9 mouse cellular contexts compared by ENCODE assay signal in the genomic region with DNA sequence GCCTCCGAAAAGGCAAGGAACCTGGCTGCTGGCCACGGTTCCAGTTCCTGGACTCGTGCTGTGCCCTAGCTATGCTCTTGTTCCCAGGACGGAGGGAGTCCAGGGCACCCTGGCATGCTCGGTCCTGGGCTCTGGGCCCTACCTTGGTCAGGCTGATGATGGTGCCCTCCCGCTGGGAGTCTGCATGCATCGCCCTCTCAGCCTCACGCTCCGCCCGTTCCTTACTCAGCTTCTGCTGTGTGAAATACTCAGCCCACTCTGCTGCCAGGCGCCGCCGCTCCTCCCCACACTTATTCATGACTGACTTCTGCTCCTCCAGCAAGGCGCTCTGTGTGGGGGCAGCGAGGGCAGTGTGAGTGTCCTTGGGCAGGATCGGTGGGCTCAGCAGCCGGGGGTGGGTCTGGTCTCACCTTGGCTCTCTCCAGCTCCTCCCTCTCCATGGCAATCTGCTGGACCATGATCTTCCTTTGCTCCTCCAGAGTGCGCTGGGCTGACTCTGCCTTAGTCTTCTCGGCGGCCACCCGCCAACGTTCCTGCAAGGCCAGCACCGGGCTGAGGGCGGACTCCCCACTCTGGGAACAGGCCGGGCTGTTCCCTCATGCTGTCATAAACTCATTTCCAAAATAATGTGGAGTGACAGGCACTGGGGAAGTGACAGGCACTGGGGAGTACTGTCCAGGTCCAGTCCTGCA. TPM values are rescaled to one million over a fixed set of nuclear protein-coding genes. Genes with fewer than 3 reads are reported as not detected.
DNase-seq lines count a peak whose midpoint lies in the region; ATAC-seq and TF ChIP-seq lines count a peak whose summit lies in the region.
"Had no signal": no experiment of that assay in that cellular context is flagged by ENCODE, and none has a peak within 500 bp of the region (broad histone marks: within the 10 kb centered on the region; RNA-seq: fewer than 3 reads in every experiment).

No protein-coding gene starts in this region.

- peaks cover 10% of the 10 kb centered on the region for H3K4me1 ChIP-seq in hindbrain, embryonic 13.5 days (replicated peaks)
- no peaks in the 10 kb centered on the region; the same call in 1 of the 2 replicates for H3K4me1 ChIP-seq in hindbrain, embryonic 12.5 days
- H3K4me1 ChIP-seq in bone marrow macrophage, adult 2 months (ENCODE audit: control insufficient read depth, insufficient read depth, low read length), result peaks cover 38% of the 10 kb centered on the region

- no peak for TF ChIP-seq CTCF in bone marrow macrophage, adult 2 months (IDR thresholded peaks at IDR 0.05; ENCODE audit: low read depth, low read length)
- TF ChIP-seq CTCF in left cerebral cortex, adult 2 months (IDR thresholded peaks at IDR 0.05), result no peak

- no peaks in the 10 kb centered on the region for H3K9me3 ChIP-seq in hindbrain, embryonic 13.5 days
- no peaks in the 10 kb centered on the region for H3K9me3 ChIP-seq in hindbrain, embryonic 12.5 days (replicated peaks)

- H3K36me3 ChIP-seq in hindbrain, embryonic 13.5 days, result peaks cover 100% of the 10 kb centered on the region
- peaks cover 98% of the 10 kb centered on the region for H3K36me3 ChIP-seq in hindbrain, embryonic 12.5 days

- H3K4me3 ChIP-seq in hindbrain, embryonic 13.5 days, result no peak overlapping the region
- no peak overlapping the region for H3K4me3 ChIP-seq in hindbrain, embryonic 12.5 days
- H3K4me3 ChIP-seq in bone marrow macrophage, adult 2 months (ENCODE audit: insufficient read depth, low read length), result peak overlapping the region; percentile 24; the same call in 1 of the 2 replicates
- no peak overlapping the region for H3K4me3 ChIP-seq in left cerebral cortex, adult 2 months

- TF ChIP-seq POLR2A in bone marrow macrophage, adult 2 months (IDR thresholded peaks at IDR 0.05; ENCODE audit: borderline replicate concordance, low read depth, low read length), result no peak

- intact Hi-C loops in left cerebral cortex, adult 2 months (cut with DNase I), result loop anchor here (2.0 kb wide), 1 partner anchor 20 kb away; no protein-coding TSS in a partner anchor

- WGBS in hindbrain, embryonic 13.5 days, result 76% methylated on average over 25 of the region's 25 CpGs
- 73% methylated on average over 25 of the region's 25 CpGs for WGBS in hindbrain, embryonic 12.5 days

- no peaks in the 10 kb centered on the region for H3K27me3 ChIP-seq in hindbrain, embryonic 13.5 days
- no peaks in the 10 kb centered on the region for H3K27me3 ChIP-seq in hindbrain, embryonic 12.5 days

- peak; percentile 79 to 81 for DNase-seq in frontal cortex, postnatal 36 days (ENCODE audit: low spot score in 2 of 2)
- DNase-seq in left cerebral cortex, adult 2 months (ENCODE audit: extremely low spot score in 1 of 2, low spot score in 2 of 2), result peak; percentile 70 to 75
- DNase-seq in right cerebral cortex, postnatal 36 days (ENCODE audit: low spot score in 2 of 2), result peak; percentile 76 to 78
- no peak for DNase-seq in spleen, postnatal 4 days (ENCODE audit: low spot score in 2 of 2)
- DNase-seq in retina, postnatal 1 day, result no peak

- no peak overlapping the region for H3K4me2 ChIP-seq in hindbrain, embryonic 13.5 days
- no peak overlapping the region for H3K4me2 ChIP-seq in hindbrain, embryonic 12.5 days (replicated peaks)

- H3K9ac ChIP-seq in hindbrain, embryonic 13.5 days, result no peak overlapping the region
- no peak overlapping the region for H3K9ac ChIP-seq in hindbrain, embryonic 12.5 days
- H3K9ac ChIP-seq: liver, embryonic 14.5 days had no signal

- ATAC-seq in hindbrain, embryonic 13.5 days (ENCODE audit: low FRiP score), result no peak
- ATAC-seq in hindbrain, embryonic 12.5 days (ENCODE audit: low FRiP score), result no peak

- peak overlapping the region; percentile 48; the same call in 1 of the 2 replicates for H3K27ac ChIP-seq in hindbrain, embryonic 13.5 days
- H3K27ac ChIP-seq in hindbrain, embryonic 12.5 days, result no peak overlapping the region
- peak overlapping the region; percentile 43 for H3K27ac ChIP-seq in bone marrow macrophage, adult 2 months (ENCODE audit: insufficient read depth, low read depth, low read length)
- peak overlapping the region; percentile 84 for H3K27ac ChIP-seq in left cerebral cortex, adult 2 months
- H3K27ac ChIP-seq: liver, embryonic 14.5 days had no signal

RNA-seq across cellular contexts. Expression of a gene that starts 7.8 kb away (rescaled TPM):
- 76.4 and 78.2 TPM in 2 replicates for polyA plus RNA-seq in hindbrain, embryonic 13.5 days (2015; fragmentation: Nextera tagmentation; extraction: Ambion mirVana)
- 72.7 and 77.8 TPM in 2 replicates for polyA plus RNA-seq in hindbrain, embryonic 12.5 days (2016; fragmentation: Nextera tagmentation; extraction: Ambion mirVana)
- polyA plus RNA-seq in bone marrow macrophage, adult 2 months (2012; ENCODE audit: insufficient read depth, insufficient read length, missing spikeins), result 19.2 and 31.8 TPM in 2 replicates
- 10 to 100 TPM; 59.4 to 66.8 TPM for total RNA-seq in left cerebral cortex, adult 2 months (2021)

RNA-seq across cellular contexts. Expression of a gene that starts 15.5 kb away (rescaled TPM):
- 1.9 and 2.3 TPM in 2 replicates for polyA plus RNA-seq in hindbrain, embryonic 13.5 days (2015; fragmentation: Nextera tagmentation; extraction: Ambion mirVana)
- polyA plus RNA-seq in hindbrain, embryonic 12.5 days (2016; fragmentation: Nextera tagmentation; extraction: Ambion mirVana), result 2.2 and 2.3 TPM in 2 replicates
- polyA plus RNA-seq in bone marrow macrophage, adult 2 months (2012; ENCODE audit: insufficient read depth, insufficient read length, missing spikeins), result 22.4 and 23.4 TPM in 2 replicates
- 1 to 10 TPM; 7.6 to 9.1 TPM for total RNA-seq in left cerebral cortex, adult 2 months (2021)

RNA-seq across cellular contexts. Expression of a gene that starts 19.4 kb away (rescaled TPM):
- 3.9 and 4.5 TPM in 2 replicates for polyA plus RNA-seq in hindbrain, embryonic 13.5 days (2015; fragmentation: Nextera tagmentation; extraction: Ambion mirVana)
- polyA plus RNA-seq in hindbrain, embryonic 12.5 days (2016; fragmentation: Nextera tagmentation; extraction: Ambion mirVana), result 4.4 and 5.3 TPM in 2 replicates
- polyA plus RNA-seq in bone marrow macrophage, adult 2 months (2012; ENCODE audit: insufficient read depth, insufficient read length, missing spikeins), result 32.1 and 38.5 TPM in 2 replicates
- 1 to 10 TPM; 5.2 to 8.0 TPM for total RNA-seq in left cerebral cortex, adult 2 months (2021)

RNA-seq across cellular contexts. Expression of a gene that starts 21.5 kb away (rescaled TPM):
- 64.4 and 69.5 TPM in 2 replicates for polyA plus RNA-seq in hindbrain, embryonic 13.5 days (2015; fragmentation: Nextera tagmentation; extraction: Ambion mirVana)
- polyA plus RNA-seq in hindbrain, embryonic 12.5 days (2016; fragmentation: Nextera tagmentation; extraction: Ambion mirVana), result 80.7 and 80.9 TPM in 2 replicates
- polyA plus RNA-seq in bone marrow macrophage, adult 2 months (2012; ENCODE audit: insufficient read depth, insufficient read length, missing spikeins), result 21.1 and 26.4 TPM in 2 replicates
- total RNA-seq in left cerebral cortex, adult 2 months (2021), result 10 to 100 TPM; 85.5 to 87.1 TPM

RNA-seq across cellular contexts. Expression of a gene that starts 52.2 kb away (rescaled TPM):
- 87.7 and 91.7 TPM in 2 replicates for polyA plus RNA-seq in hindbrain, embryonic 13.5 days (2015; fragmentation: Nextera tagmentation; extraction: Ambion mirVana)
- polyA plus RNA-seq in hindbrain, embryonic 12.5 days (2016; fragmentation: Nextera tagmentation; extraction: Ambion mirVana), result 57.4 and 63.1 TPM in 2 replicates
- 70.4 TPM in 2 replicates for polyA plus RNA-seq in bone marrow macrophage, adult 2 months (2012; ENCODE audit: insufficient read depth, insufficient read length, missing spikeins)
- 10 to 100 TPM; 37.2 to 40.0 TPM for total RNA-seq in left cerebral cortex, adult 2 months (2021)

Comparison
In these comparisons a context has a peak if more than half of its experiments do, and no peak if none do; other contexts are left out.
1. DNase-seq: peak in frontal cortex, postnatal 36 days (2 of 2), left cerebral cortex, adult 2 months (2 of 2) and right cerebral cortex, postnatal 36 days (2 of 2); none in spleen, postnatal 4 days (0 of 2) and retina, postnatal 1 day (single experiment).